Mouse (Mus musculus) embryo, embryonic 11 days (tissue): ENCODE data around the gene Taf9.
A peak's percentile ranks its signal among the peaks of the same experiment; 100 is the strongest.

Experiments
- DNase-seq: peaks from one replicate; pipeline ENCODE4 v3.0.0-alpha.2; 2015

Taf9 gene

DNA sequence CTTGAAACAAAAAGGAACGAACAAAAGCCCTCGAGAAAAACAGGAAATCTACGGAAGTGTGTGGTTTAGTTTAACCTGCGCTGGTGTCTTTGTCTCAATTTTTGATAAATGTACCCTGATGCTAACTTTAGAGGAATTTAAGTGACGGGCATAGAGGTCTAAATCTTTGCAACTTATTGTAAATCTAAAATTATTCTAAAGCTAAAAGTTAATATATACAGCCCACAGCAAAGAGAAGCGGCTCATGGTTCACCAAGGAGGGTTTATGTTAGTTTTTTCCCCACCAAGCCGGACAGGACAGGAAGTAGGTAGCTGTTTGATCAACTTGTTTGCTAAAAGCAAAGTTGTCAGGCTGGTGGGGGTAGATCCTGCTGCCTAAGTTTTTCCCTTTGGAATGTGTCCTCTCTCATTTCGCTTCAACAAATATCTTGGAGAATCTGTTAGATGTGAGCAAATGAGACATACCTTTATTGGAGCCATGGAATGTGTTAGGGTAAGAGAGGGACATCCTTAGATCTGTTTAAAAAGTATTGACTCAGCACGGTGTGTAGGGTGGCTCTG is 18.9 kb downstream of the Taf9 start:
- peak; percentile 15 for DNase-seq

DNA sequence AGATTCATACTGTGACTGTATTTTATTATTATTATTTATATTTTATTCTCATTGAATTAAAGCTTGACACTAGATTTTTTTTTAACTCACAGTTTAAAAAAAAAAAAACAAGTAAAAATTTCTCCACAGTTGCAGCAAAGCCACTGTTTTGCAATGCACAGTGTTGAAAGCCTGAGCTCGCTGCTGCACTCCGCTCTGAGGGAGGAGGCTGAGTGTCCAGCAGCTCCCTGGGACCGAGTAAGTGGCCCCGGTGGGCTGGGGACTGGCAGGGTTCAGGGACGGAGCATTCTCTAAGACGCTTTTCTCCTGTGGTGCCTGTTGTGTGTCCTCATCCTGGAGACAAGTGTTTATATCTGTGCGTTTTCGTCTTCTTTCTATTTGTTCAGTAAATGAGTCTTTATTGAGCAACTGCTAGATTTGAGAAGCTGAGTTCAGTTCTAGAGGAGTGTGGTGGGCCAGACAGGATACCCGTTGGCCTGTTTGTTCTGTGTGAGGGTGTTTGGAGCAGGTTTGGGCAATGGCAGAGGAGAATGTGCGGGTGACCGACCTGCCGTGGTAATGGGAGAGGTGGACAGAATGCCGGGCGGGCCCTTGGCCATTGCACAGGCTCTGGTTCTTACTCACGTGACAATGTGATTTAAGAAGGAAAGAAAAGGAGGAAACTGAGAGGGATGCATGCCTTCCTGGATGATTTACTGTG is 24.7 kb downstream of the Taf9 start:
- no peak for DNase-seq

DNA sequence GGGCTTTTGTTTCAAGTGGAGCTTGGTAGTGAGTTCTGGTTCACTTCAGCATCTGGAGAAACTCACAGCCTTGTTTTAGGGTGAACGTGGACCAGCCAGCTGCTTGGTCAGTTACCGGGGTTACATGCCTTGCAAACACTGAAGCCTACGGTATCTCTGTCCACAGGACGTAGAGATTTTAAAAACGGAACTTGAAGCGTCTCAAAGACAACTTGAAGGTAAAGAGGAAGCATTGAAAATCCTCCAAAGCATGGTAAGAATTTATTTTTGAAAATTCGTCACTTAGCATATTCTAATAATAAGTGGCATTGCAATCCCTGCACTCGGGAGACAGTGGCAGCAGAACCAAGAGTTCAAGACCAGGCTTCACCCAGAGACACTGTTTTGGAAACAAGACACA is 30.2 kb downstream of the Taf9 start:
- no peak for DNase-seq

DNA sequence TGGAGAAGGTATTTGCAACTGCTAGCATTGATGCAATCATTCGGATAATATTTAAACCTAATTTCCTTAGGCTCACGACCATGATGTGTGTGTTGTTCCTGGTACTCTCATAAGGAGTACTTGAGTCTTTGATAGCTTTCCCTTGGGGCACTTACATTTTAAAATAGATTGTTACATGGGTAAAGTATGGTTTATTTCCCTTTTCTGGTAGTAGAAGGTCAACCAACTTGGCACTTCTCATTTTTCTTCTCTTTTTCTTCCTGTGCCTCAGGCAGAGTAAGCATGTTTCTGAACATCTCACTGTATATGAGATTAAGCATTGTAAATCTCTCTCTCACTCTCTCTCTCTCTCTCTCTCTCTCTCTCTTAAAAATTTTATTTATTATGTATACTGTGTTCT is 31.5 kb downstream of the Taf9 start:
- DNase-seq, result no peak

DNA sequence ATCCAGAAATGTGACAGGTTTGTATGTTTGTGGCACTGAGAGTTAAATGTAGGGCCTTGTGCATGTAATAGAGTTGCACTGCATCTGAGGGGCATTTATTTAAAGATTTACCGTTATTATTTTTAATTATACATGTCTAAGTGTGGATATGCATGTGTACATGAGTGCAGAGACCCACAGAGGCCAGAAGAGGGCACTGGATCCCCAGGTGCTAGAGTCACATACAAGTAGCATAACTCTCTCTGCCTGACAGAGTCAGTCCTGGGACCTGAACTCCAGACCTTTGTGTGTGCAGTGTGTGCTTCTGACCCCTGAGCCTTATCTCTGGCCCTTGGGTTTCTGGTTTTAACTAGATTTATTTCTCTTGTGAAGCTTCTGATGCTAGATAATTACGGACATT is 33.0 kb downstream of the Taf9 start:
- no peak for DNase-seq

DNA sequence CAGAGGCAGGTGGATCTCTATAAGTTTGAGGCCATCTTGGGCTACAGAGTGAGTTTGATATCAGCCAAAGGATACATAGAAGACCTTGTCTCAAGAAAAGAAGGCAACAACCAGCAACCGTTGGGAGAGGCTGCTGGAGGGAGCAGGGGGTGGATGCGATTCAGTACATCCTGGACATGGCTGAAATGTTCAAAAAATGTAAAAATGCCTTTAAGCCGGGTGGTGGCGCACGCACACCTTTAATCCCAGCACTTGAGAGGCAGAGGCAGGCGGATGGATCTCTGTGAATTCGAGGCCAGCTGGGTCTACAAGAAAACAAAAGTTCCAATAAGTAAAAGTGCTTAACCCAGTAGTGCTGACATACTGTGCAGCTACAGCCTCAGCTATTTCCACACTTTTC is 36.1 kb downstream of the Taf9 start:
- no peak for DNase-seq

DNA sequence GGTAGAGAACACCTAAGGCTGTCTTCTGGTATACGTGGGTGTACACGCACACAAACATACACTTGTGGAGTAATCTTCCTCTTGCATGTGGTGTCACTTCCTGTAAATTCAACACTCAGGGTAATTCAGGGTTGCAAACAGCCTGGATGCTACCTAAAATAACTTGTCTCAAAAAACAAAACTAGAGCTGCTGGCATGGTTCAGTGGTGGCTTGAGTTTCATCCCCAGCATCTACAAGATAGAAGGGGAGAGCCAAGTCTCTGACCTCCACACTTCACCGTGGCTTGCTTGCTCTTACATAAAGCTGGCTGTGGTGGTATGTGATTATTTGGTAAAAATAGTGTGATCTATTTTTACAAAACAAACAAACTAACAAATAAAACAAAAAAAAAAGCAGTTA is 46.2 kb downstream of the Taf9 start:
- DNase-seq, result no peak

DNA sequence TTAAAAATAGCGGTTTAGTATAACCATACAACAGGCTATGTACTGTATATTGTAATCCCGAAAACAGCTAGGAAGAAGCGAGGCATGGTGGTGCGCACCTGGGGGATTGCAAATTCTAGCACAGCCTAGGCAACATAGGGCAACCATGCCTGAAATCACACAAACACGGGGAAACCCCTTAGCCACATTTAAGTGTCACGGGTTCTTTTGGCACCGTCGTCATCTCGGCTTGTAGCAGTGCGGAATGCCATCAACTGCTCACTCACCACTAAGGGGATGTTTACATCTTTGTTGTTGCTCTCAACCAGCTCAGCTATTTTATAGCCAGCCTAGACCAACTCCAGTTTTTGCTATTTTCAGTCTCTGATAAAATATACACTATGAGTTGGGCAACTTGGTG is 47.5 kb downstream of the Taf9 start:
- DNase-seq, result no peak

DNA sequence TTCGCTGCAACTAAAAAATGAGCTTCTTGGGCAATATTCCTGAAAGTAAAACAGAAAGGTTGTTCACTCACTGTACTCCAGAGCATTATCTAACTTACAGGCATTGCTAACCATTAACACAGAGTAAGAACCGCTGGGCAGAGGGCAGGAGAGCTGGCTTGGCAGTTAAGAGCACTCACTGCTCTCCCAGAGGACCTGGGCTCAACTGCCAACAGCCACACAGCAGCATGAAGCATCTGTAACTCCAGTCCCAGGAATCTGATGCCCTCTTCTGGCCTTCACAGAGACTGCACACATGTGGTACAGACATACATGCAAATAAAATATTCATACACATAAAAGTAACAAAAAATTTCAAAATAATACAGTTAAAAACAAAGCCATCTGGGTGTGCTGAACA is 52.1 kb downstream of the Taf9 start:
- DNase-seq, result no peak
